Mouse (Mus musculus) forebrain, embryonic 15.5 days (tissue): ENCODE measurements around the gene Fam107b. TPM values are rescaled to one million over a fixed set of nuclear protein-coding genes. Genes with fewer than 3 reads are reported as not detected.

Experiments used
- ATAC-seq: fragments of 200-750 bp; cut with Nextera tagmentation; replicated peaks from 2 replicates; pipeline ENCODE4 v1.8.0; 2017; ENCODE audit warnings: mild to moderate bottlenecking, moderate TSS enrichment, moderate library complexity
- H3K27ac ChIP-seq: fragments of 300-500 bp; sonication (generic); replicated peaks from 2 replicates; pipeline ENCODE4 v1.5.1; 2015; ENCODE audit warnings: mild to moderate bottlenecking, inconsistent platforms
- H3K27me3 ChIP-seq: fragments of 300-500 bp; sonication (generic); 2 replicates; pipeline ENCODE4 v1.6.1; 2015; ENCODE audit warnings: inconsistent platforms
- H3K36me3 ChIP-seq: fragments of 300-500 bp; sonication (generic); 2 replicates; pipeline ENCODE4 v1.6.1; 2015; ENCODE audit warnings: mild to moderate bottlenecking, inconsistent platforms
- H3K4me1 ChIP-seq: fragments of 300-500 bp; sonication (generic); 2 replicates; pipeline ENCODE4 v1.6.1; 2015; ENCODE audit warnings: inconsistent platforms
- H3K4me2 ChIP-seq: fragments of 300-500 bp; sonication (generic); replicated peaks from 2 replicates; pipeline ENCODE4 v1.6.1; 2015; ENCODE audit warnings: mild to moderate bottlenecking, inconsistent platforms
- H3K4me3 ChIP-seq: fragments of 300-500 bp; sonication (generic); 2 replicates; pipeline ENCODE4 v1.5.1; 2015; ENCODE audit warnings: mild to moderate bottlenecking, inconsistent platforms
- H3K9ac ChIP-seq: fragments of 300-500 bp; sonication (generic); replicated peaks from 2 replicates; pipeline ENCODE4 v1.6.1; 2015; ENCODE audit warnings: mild to moderate bottlenecking, inconsistent platforms
- H3K9me3 ChIP-seq: fragments of 300-500 bp; sonication (generic); 2 replicates; pipeline ENCODE4 v1.6.1; 2016; ENCODE audit warnings: inconsistent platforms
- WGBS: fragments of 180-500 bp; shearing (Covaris S2); methylation state at CpG from one replicate; pipeline ENCODE4 v1.1.7; 2015; ENCODE audit warnings: mixed read lengths; 5-methylcytosine and 5-hydroxymethylcytosine counted together
- polyA plus RNA-seq: library from polyadenylated mRNA; unstranded; fragments of >200 nt; fragmentation: Nextera tagmentation; extraction: Ambion mirVana; gene quantifications from 2 replicates; pipeline ENCODE4 v1.2.1, GENCODE M21; 2015

Gene Fam107b
- polyA plus RNA-seq, 1 experiment from 2014 or later, result 60.4 TPM

GRCm38 (mm10) chr2:3579316-3579902, 9.1 kb downstream of the Fam107b start:
- no peaks in the 10 kb centered on the region for H3K27me3 ChIP-seq
- H3K4me3 ChIP-seq, result no peak overlapping the region
- H3K27ac ChIP-seq, result no peak overlapping the region
- no peaks in the 10 kb centered on the region for H3K9me3 ChIP-seq
- ATAC-seq, result no peak
- H3K4me2 ChIP-seq, result no peak overlapping the region
- H3K9ac ChIP-seq, result no peak overlapping the region
- 90% methylated on average over 2 of the region's 2 CpGs for WGBS
- no peaks in the 10 kb centered on the region for H3K36me3 ChIP-seq
- H3K4me1 ChIP-seq, result no peaks in the 10 kb centered on the region

- WGBS, result 71% methylated on average over 2 of the region's 2 CpGs
- no peaks in the 10 kb centered on the region for H3K4me1 ChIP-seq
- no peak overlapping the region for H3K9ac ChIP-seq
- no peaks in the 10 kb centered on the region for H3K36me3 ChIP-seq
- ATAC-seq, result no peak
- H3K27ac ChIP-seq, result no peak overlapping the region
- no peaks in the 10 kb centered on the region for H3K9me3 ChIP-seq
- no peaks in the 10 kb centered on the region for H3K27me3 ChIP-seq
- no peak overlapping the region for H3K4me3 ChIP-seq
- no peak overlapping the region for H3K4me2 ChIP-seq
These were observed 12.5 kb downstream of the Fam107b start for GRCm38 (mm10) chr2:3582830-3583229.

- 0 out of 2 replicates have a peak overlapping the region, but pooled peaks have one; percentile 18 for H3K27ac ChIP-seq
- no peaks in the 10 kb centered on the region for H3K36me3 ChIP-seq
- H3K9me3 ChIP-seq, result no peaks in the 10 kb centered on the region
- 66% methylated on average over 3 of the region's 3 CpGs for WGBS
- no peak overlapping the region for H3K4me3 ChIP-seq
- no peaks in the 10 kb centered on the region for H3K27me3 ChIP-seq
- no peak overlapping the region for H3K4me2 ChIP-seq
- no peak overlapping the region for H3K9ac ChIP-seq
- no peaks in the 10 kb centered on the region for H3K4me1 ChIP-seq
- ATAC-seq, result no peak
These were observed 15.0 kb downstream of the Fam107b start for GRCm38 (mm10) chr2:3585231-3585783.

GRCm38 (mm10) chr2:3590086-3590915, 20.0 kb downstream of the Fam107b start:
- peaks cover under 1% of the 10 kb centered on the region; the same call in 1 of the 2 replicates for H3K9me3 ChIP-seq
- no peaks in the 10 kb centered on the region for H3K36me3 ChIP-seq
- H3K27me3 ChIP-seq, result no peaks in the 10 kb centered on the region
- ATAC-seq, result no peak
- no peak overlapping the region for H3K4me3 ChIP-seq
- H3K27ac ChIP-seq, result no peak overlapping the region
- no peaks in the 10 kb centered on the region for H3K4me1 ChIP-seq
- H3K9ac ChIP-seq, result no peak overlapping the region
- 87% methylated on average over 6 of the region's 6 CpGs for WGBS
- no peak overlapping the region for H3K4me2 ChIP-seq

- Histone ChIP-seq H3K9me3 (peaks cover 4% of the 10 kb centered on the region; the same call in 1 of the 2 replicates), H3K4me1 (no peaks in the 10 kb centered on the region), H3K4me2 (no peak overlapping the region), H3K9ac (no peak overlapping the region), H3K27me3 (no peaks in the 10 kb centered on the region), H3K36me3 (no peaks in the 10 kb centered on the region), H3K27ac (no peak overlapping the region), H3K4me3 (no peak overlapping the region)
- no peak for ATAC-seq
- 87% methylated on average over 1 of the region's 1 CpGs for WGBS
These were observed 20.6 kb downstream of the Fam107b start for GRCm38 (mm10) chr2:3590916-3591197.

- H3K9me3 ChIP-seq, result peaks cover 4% of the 10 kb centered on the region; the same call in 1 of the 2 replicates
- no peak for ATAC-seq
- H3K9ac ChIP-seq, result no peak overlapping the region
- H3K27me3 ChIP-seq, result no peaks in the 10 kb centered on the region
- H3K4me1 ChIP-seq, result no peaks in the 10 kb centered on the region
- H3K4me2 ChIP-seq, result no peak overlapping the region
- H3K4me3 ChIP-seq, result no peak overlapping the region
- H3K27ac ChIP-seq, result no peak overlapping the region
- WGBS, result 73% methylated on average over 2 of the region's 2 CpGs
- no peaks in the 10 kb centered on the region for H3K36me3 ChIP-seq
These were observed 24.5 kb downstream of the Fam107b start for GRCm38 (mm10) chr2:3594663-3595318.

GRCm38 (mm10) chr2:3600421-3600820, 30.1 kb downstream of the Fam107b start:
- H3K9me3 ChIP-seq, result peaks cover 2% of the 10 kb centered on the region; the same call in 1 of the 2 replicates
- H3K27ac ChIP-seq, result no peak overlapping the region
- H3K9ac ChIP-seq, result no peak overlapping the region
- H3K4me1 ChIP-seq, result no peaks in the 10 kb centered on the region
- H3K27me3 ChIP-seq, result no peaks in the 10 kb centered on the region
- no peak overlapping the region for H3K4me2 ChIP-seq
- no peaks in the 10 kb centered on the region for H3K36me3 ChIP-seq
- H3K4me3 ChIP-seq, result no peak overlapping the region
- 62% methylated on average over 3 of the region's 3 CpGs for WGBS
- ATAC-seq, result no peak

GRCm38 (mm10) chr2:3602599-3602998, 32.3 kb downstream of the Fam107b start:
- H3K9me3 ChIP-seq, result no peaks in the 10 kb centered on the region
- no peak overlapping the region for H3K4me2 ChIP-seq
- no peak overlapping the region for H3K27ac ChIP-seq
- H3K36me3 ChIP-seq, result no peaks in the 10 kb centered on the region
- no peak overlapping the region for H3K4me3 ChIP-seq
- no peak overlapping the region for H3K9ac ChIP-seq
- ATAC-seq, result no peak
- H3K27me3 ChIP-seq, result no peaks in the 10 kb centered on the region
- H3K4me1 ChIP-seq, result no peaks in the 10 kb centered on the region
- WGBS, result 72% methylated on average over 3 of the region's 3 CpGs

GRCm38 (mm10) chr2:3603181-3603580, 32.9 kb downstream of the Fam107b start:
- Histone ChIP-seq H3K27me3 (no peaks in the 10 kb centered on the region), H3K9ac (no peak overlapping the region), H3K4me3 (no peak overlapping the region), H3K27ac (no peak overlapping the region), H3K9me3 (no peaks in the 10 kb centered on the region), H3K4me1 (no peaks in the 10 kb centered on the region), H3K4me2 (no peak overlapping the region), H3K36me3 (no peaks in the 10 kb centered on the region)
- ATAC-seq, result no peak
- 80% methylated on average over 5 of the region's 5 CpGs for WGBS

GRCm38 (mm10) chr2:3608868-3609854, 38.9 kb downstream of the Fam107b start:
- H3K27ac ChIP-seq, result no peak overlapping the region
- ATAC-seq, result peak; percentile 46; the same call in 1 of the 2 replicates

GRCm38 (mm10) chr2:3618446-3618845, 48.2 kb downstream of the Fam107b start:
- no peaks in the 10 kb centered on the region for H3K4me1 ChIP-seq
- H3K4me3 ChIP-seq, result no peak overlapping the region
- no peaks in the 10 kb centered on the region for H3K36me3 ChIP-seq
- no peak overlapping the region for H3K27ac ChIP-seq
- no peak overlapping the region for H3K4me2 ChIP-seq
- no peaks in the 10 kb centered on the region for H3K27me3 ChIP-seq
- ATAC-seq, result no peak
- 91% methylated on average over 1 of the region's 1 CpGs for WGBS
- H3K9ac ChIP-seq, result no peak overlapping the region
- no peaks in the 10 kb centered on the region for H3K9me3 ChIP-seq

More at GRCm38 (mm10) chr2:3608868-3609854, 38.9 kb downstream of the Fam107b start:
- Histone ChIP-seq H3K4me1 (no peaks in the 10 kb centered on the region), H3K9ac (no peak overlapping the region), H3K4me3 (no peak overlapping the region), H3K4me2 (no peak overlapping the region), H3K9me3 (no peaks in the 10 kb centered on the region; the same call in 1 of the 2 replicates), H3K36me3 (no peaks in the 10 kb centered on the region), H3K27me3 (no peaks in the 10 kb centered on the region)
- WGBS, result 48% methylated on average over 8 of the region's 8 CpGs
